ENCODE assay signal across 23 mouse cellular contexts in the genomic region with DNA sequence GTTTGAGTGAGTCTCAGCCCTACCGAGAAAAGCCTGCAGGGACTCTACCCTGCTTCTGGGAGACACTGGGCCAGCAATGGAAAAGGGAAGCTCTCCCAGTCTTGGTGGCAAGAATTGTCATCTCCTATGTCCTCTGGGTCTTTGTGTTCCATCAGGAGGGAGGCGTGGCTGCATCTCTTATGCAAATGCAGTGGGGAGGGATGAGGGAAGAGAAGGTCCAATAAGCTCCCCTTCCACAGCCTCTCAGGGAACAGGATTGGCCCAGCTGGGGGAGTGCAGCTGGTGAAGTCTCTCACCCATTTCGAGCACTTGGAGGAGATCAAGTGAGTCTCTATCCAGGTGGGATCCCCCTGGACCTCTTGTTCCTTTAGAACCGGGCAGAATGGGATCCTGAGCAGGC.
"Had no signal": no experiment of that assay in that cellular context is flagged by ENCODE, and none has a peak within 500 bp of the region (broad histone marks: within the 10 kb centered on the region; RNA-seq: fewer than 3 reads in every experiment).

No protein-coding gene starts in this region.

- H3K4me2 ChIP-seq: lung, embryonic 15.5 days; midbrain, embryonic 12.5 days; neural tube, embryonic 13.5 days; neural tube, embryonic 15.5 days had no signal

- DNase-seq: liver, postnatal 0 days; lung, adult 2 months; lung, postnatal 14 days; lung, postnatal 36 days; midbrain, embryonic 14.5 days; retina, postnatal 1 day; right cerebral cortex, adult 18-20 months; right cerebral cortex, postnatal 25 days; right cerebral cortex, postnatal 4 days; spleen, adult 18-20 months; thymus, adult 18-20 months; thymus, postnatal 14 days; thymus, postnatal 36 days had no signal

- H3K9me3 ChIP-seq: lung, embryonic 15.5 days; megakaryocyte, embryonic 14.5 days; midbrain, embryonic 10.5 days; midbrain, embryonic 12.5 days; neural tube, embryonic 13.5 days; neural tube, embryonic 15.5 days had no signal

- H3K36me3 ChIP-seq: lung, embryonic 15.5 days; midbrain, embryonic 10.5 days; midbrain, embryonic 12.5 days; neural tube, embryonic 13.5 days; neural tube, embryonic 15.5 days had no signal

- H3K27ac ChIP-seq: lung, embryonic 15.5 days; macrophage; midbrain, embryonic 10.5 days; midbrain, embryonic 12.5 days; neural tube, embryonic 13.5 days; neural tube, embryonic 15.5 days had no signal

- ATAC-seq: liver, postnatal 0 days; lung, postnatal 0 days; midbrain, embryonic 16.5 days had no signal

- H3K4me3 ChIP-seq: lung, embryonic 15.5 days; megakaryocyte, embryonic 14.5 days; midbrain, embryonic 10.5 days; midbrain, embryonic 12.5 days; myocyte; neural tube, embryonic 13.5 days; neural tube, embryonic 15.5 days had no signal

- H3K9ac ChIP-seq: liver, postnatal 0 days; lung, embryonic 15.5 days; midbrain, embryonic 12.5 days; neural tube, embryonic 13.5 days; neural tube, embryonic 15.5 days had no signal

- H3K27me3 ChIP-seq: lung, embryonic 15.5 days; neural tube, embryonic 13.5 days; neural tube, embryonic 15.5 days had no signal

- H3K4me1 ChIP-seq: lung, embryonic 15.5 days; midbrain, embryonic 12.5 days; neural tube, embryonic 13.5 days; neural tube, embryonic 15.5 days had no signal
